Mouse (Mus musculus) cerebellum, adult 9-11 months (tissue): Measurements from ENCODE around the gene Aff3.

Experiments used
- DNase-seq: peaks from one replicate; pipeline ENCODE4 v3.0.0; 2022

Aff3 gene

GRCm38 (mm10) chr1:38130715-38131483, 533.9 kb downstream of the Aff3 start:
- DNase-seq: peak; percentile 53

GRCm38 (mm10) chr1:38129501-38130267, 535.1 kb downstream of the Aff3 start, which contains the start of gene Rev1:
TSS of gene Rev1 (minus strand) at chr1:38129801.
- DNase-seq: peak; percentile 99

- peak; percentile 81 for DNase-seq
Observed at GRCm38 (mm10) chr1:38128919-38129436, 535.8 kb downstream of the Aff3 start.
